Mouse (Mus musculus) liver, postnatal 0 days (tissue): ENCODE measurements around the gene Btg1-ps2.

Source experiments
- CTCF ChIP-seq: sonication (generic); IDR thresholded peaks from 2 replicates; pipeline ENCODE4 v1.5.1; 2016; ENCODE audit warnings: antibody characterized with exemption, low read depth
- EP300 ChIP-seq: IDR thresholded peaks from 2 replicates; pipeline ENCODE4 v1.6.1; 2016; ENCODE audit warnings: antibody characterized with exemption, low read depth, mild to moderate bottlenecking

- TF ChIP-seq CTCF (no peak), EP300 (no peak)
These were observed 3.2 kb downstream of the Btg1-ps2 start for GRCm38 (mm10) chrX:38039666-38040065.
